Mouse (Mus musculus): ENCODE measurements around the gene Fbxw11.

DNA sequence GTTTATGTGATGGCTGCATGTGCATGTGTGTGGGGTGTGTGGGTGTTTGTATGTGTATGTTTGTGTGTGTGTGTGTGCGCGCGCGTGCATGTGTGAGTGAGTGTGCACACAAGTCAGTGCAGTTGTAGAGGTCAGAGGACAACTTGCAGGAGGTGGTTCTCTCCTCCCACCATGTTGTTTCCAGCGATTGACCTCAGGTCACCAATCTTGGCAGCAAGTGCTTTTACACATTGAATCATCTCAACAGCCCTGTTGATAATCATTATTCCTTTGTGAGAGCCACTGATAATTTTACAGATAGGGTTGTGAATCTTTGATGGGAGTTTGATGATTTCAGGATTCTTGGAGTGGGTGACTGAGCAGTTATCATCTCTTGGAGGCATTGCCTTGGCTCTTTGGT lies 9.9 kb upstream of the Fbxw11 start:
- TF ChIP-seq CTCF (IDR thresholded peaks at IDR 0.05; ENCODE audit: extremely low read depth, insufficient read depth, insufficient read length, insufficient replicate concordance) (no peak), POLR2A (IDR thresholded peaks at IDR 0.05; ENCODE audit: low read depth, low read length) (no peak)
